Mouse (Mus musculus) c-Kit-positive CD71-positive TER-119-positive erythroid progenitor cells, embryonic 14.5 days (primary cell): ENCODE measurements around the gene Grb14.

Experiments used
- DNase-seq: peaks from one replicate; pipeline ENCODE4 v3.0.0-alpha.2; 2013; ENCODE audit warnings: low spot score

The Grb14 gene

GRCm38 (mm10) chr2:64974549-64974948 is 50.2 kb downstream of the Grb14 start:
- no peak for DNase-seq

DNA sequence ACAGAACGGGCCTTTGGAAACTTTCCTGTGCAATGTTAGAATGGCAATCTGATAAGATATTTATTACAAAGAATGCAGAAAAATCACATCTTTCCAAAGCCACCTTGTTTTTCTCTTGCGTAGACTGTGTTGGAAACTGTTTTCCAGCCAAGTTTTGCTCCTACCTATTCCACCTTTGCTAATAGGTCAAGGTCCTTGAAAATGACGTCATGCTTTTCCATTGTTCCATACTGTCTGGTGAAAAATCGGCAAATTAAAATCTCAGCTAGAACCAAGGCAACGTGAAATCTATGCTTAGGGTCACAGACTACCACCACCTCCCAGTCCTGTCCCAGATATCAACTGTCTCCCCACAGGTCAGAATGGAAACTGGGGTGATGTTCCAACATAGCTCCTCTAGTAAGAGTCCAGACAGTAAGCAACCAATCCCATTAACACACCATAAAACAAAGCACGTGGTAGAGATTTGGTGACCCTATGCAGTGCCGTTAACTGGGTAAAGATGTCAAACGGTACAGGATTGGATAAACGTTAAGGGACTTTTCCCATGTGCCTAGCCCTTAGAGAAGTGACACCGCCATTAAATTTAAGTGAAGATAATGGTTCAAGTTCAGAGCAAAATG is 50.9 kb downstream of the Grb14 start:
- DNase-seq: no peak

DNA sequence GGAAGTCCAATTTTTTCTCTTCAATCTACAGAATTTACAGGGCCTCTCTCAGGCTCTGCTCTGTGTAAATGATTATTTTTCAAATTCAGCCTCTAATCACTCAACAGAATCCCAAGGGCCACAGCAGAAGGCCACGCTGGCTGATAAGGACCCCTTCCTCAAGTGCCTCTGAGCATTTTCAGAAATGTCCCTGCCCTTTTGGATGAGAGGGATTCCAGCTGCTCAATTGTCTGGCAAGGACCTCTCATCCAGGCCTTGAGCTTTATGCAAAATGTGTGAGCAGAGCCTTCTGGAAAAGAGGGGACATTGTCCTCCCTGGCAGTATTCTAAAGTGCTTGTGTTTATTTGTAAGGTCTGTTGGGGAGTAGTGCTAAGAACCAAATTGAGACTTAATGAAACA is 51.7 kb downstream of the Grb14 start:
- no peak for DNase-seq

DNA sequence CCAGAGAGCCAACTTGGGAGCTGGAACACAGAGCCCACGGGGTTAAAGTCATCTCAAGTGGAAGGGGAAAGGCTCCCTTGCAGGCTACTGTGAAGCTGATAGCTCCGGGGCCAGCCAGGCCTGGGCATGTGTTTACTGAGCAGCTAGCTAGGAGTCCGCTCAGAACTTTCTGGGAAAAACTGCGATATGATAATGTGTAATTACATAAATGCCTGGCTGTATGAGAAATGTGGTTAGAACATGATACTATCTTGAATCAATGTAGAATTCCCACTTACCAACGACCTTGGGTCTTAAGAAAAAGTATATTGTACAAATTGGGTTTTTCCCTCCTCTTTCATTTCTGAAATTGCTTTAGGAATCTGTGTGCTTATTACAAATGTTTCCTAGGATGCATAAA is 53.0 kb downstream of the Grb14 start:
- no peak for DNase-seq

- DNase-seq: no peak
These were observed 53.8 kb downstream of the Grb14 start for GRCm38 (mm10) chr2:64970992-64971391.

- no peak for DNase-seq
These were observed 57.8 kb downstream of the Grb14 start for GRCm38 (mm10) chr2:64966893-64967444.

DNA sequence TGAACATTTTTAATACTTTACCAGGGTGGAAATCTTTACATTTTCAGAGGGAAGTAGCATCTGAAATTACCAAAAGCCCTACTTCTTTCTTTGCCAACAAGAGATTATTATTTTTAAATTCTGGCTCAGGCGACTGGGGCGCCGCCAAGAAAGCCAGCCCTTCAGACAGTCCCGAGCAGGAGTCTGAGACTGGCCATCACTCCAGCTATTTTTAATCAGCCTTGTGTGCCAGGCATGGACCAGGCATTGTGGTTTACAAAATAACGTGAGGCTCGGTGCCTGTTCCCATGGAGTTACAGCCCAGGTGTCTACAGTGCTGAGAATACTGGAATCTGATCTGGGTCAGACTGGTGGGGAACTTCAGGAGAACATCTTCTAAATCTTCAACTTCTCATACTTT is 58.5 kb downstream of the Grb14 start:
- no peak for DNase-seq

DNA sequence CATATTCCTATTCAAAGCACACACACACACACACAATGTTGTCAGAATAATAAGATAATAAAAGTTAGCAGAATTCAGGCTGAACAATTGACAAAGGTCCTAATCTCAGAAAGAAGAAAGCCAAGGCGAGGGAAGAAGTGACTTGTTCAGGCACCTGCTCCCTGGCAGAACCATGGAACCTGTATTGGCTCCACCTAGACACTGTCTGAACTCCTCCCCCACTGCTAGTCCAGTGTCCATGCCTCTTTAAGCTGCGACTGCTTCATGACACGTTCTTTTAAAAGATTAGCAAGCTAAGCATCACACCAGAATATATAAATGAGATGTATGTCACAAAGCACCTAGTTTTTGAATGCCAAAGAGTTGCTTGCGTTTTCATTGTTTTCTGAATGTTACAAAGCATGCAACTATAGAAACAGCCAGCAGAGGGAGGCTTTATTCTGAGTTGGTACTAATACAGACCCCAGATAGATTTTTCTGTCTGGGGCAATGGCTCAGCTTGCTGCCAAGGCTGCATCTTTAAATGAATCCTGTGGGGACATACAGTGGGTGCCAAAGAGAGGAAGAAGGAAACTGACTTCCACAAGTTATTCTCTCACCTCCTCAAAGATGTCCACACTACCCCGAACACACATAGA is 59.4 kb downstream of the Grb14 start:
- no peak for DNase-seq

DNA sequence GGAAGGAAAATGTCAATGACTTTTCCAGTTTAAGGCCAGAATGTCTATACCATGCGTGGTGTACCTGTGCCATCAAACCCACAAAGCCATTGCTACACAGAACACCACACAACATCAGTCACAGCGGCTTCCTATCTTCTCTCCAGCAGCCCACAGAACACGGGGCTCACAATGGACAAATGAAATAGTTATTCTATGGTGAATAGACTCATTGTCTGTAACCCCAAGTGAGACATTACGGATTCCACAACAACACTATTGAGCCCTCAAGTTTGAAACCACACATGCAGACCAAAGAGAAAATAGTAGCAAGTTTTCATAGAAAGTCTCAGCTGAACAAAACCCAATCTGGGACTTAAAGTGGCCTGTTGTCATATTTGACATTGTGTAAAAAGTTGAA is 62.6 kb downstream of the Grb14 start:
- no peak for DNase-seq

DNA sequence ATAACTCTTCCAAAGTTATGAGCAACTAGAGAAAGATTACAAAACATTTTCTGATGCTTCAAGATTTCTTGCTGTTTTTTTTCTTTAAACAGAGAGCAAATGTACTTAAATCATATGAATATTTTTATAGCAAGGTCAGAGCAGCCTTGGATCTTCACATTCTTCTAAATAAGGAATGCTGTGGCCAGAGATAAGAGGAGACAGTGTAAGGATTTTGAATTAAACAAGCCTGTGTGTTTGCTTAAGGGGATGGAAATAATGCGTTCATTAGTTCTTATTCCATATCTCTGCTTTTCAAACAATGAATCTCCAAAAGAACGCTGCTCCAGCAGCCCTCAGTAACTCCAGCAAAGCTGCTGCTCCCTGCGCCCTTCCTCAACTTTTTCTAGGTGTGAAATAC is 63.4 kb downstream of the Grb14 start:
- no peak for DNase-seq

DNA sequence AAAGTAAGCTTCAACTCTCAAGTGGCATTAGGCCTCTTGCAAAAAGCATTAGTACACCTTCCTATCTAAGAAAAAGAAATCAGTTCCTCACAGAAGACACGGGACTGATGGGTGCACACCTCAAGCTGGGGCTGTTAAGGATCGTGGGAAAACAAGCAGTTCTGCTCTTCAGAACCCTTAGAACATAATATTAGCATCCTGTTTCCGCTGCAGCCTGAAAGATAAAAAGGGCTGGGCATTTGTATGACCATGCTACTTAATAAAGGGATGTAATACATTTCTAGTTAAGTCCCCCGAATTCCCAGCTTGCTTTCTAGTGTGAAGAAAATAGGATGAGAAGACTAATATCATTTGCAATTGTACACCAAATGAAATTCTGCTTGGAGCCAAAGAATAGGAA is 65.1 kb downstream of the Grb14 start:
- no peak for DNase-seq

- no peak for DNase-seq
These were observed 69.3 kb downstream of the Grb14 start for GRCm38 (mm10) chr2:64955441-64955840.

GRCm38 (mm10) chr2:64949210-64949609 is 75.6 kb downstream of the Grb14 start:
- DNase-seq: no peak

DNA sequence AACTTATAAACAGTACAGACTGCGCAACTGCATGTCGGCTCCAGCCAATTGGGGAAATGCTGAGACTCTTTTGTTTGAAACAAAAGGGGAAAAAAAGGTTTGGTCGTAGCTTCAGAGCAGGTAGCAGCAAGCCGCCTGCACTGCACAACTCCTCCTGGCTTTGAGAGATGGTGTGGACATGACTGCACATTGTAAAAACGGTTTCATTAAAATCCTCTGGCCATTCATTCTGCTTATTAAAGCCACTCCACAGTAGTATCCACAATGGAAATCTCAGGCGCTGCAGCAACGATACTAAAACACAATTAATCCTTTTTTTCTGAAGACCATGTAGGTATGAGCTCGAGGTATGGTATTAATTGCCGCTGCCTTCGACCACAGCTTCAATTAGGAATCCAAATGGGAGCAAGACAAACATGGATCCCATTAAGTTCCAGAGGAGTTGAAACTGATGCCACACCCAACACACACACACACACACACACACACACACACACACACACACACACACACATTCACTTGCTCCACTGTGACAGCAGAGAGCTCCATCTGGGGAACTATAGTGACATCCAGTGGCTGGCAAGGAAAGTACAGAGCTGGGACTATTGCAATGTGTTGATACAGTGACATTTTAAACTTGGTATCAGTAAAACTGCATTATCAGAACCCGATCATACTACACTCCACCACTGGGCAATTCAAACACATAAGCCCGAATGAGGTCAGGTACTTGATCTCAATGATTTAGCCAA is 76.2 kb downstream of the Grb14 start:
- no peak for DNase-seq

DNA sequence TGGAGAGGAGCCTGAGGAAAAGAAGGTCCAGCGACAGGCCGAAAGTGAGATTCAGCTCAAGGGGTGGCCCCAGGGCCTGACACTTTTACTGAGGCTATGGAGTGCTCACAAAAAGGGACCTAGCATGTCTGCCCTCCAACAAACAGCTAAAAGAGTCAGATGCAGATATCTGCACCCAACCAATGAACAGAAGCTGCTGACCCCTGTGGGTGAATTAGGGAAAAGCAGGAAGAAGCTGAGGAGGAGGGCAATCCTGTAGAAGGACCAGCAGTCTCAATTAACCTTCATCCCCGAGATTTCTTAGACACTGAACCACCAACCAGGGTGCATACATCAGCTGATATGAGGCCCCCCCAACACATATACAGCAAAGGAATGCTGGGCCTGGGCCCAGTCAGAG is 77.3 kb downstream of the Grb14 start:
- DNase-seq: no peak

- DNase-seq: no peak
These were observed 103.9 kb downstream of the Grb14 start for GRCm38 (mm10) chr2:64920879-64921278.

DNA sequence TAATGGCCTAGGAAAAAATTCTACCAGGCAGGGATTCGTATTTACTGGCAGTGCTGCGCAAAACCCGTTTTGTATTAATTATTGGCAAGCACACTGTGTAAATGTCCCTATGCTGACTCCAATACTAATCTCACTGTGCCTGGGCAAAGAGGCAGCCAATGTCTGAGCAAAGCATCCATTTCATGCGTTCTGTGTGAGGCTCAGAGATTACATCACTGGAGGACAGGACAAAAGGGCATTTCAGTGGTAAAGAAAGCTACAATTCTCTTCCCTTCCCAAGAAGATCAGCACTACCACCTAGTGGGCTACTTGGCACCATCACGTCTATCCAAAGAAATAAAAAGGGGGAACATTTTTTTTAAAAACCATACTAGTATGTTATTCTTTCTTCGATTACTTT is 109.3 kb downstream of the Grb14 start:
- no peak for DNase-seq

GRCm38 (mm10) chr2:64904877-64905276 is 119.9 kb downstream of the Grb14 start:
- DNase-seq: no peak

GRCm38 (mm10) chr2:64897844-64898243 is 126.9 kb downstream of the Grb14 start:
- DNase-seq: no peak

DNA sequence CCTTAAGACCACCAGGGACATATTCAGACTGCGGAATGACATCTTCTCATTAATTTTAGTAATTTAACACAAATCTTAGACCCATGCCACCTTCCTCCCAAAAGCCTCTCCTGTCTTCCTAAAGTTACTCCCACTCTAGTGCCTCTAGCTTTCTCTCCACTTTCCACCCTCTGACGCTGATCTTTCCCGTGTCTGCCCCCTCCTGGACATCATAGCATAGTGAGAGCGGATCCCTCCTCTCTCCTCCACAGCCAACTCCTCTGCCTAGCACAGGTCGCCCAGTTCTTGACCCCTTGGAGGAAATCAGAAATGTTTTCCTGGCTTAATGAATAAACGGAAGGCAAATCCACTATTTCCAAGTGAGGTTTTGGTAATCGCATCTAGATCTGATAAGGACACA is 131.6 kb downstream of the Grb14 start:
- DNase-seq: no peak

DNA sequence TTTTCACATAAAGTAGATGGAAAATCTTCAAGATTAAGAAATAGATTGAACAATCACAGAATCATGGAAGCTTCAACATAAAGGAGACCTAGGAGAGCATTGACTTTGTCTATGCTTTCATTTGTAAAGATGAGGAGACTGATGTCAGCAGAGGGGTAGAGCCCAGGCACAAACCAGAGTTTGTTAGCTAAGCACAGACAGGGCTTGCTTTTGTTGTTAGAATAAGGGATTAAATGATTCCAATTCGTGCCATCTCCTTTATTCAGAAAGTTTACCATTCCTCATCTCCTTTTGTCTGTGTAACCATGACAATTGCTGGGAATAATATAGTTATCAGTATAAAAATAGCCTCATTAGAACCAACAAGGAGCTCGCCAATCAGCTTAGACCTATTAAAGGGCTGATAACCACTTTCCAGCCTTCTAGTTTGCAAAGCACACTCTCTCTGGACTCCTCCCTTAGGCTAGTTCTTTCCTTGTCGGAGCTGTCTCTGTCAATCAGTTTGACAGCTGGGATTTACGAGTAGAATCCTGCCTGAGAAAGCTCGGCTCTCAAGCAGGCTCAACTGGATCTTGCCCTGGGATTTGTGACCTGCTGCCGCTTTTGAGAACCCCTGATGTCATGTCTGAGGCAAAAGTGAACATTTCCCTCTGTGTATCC is 137.6 kb downstream of the Grb14 start:
- DNase-seq: no peak

- no peak for DNase-seq
These were observed 139.1 kb downstream of the Grb14 start for GRCm38 (mm10) chr2:64885696-64886095.

- no peak for DNase-seq
These were observed 146.5 kb downstream of the Grb14 start for GRCm38 (mm10) chr2:64878275-64878674.
